Mouse (Mus musculus): ENCODE data around the gene Cage1. TPM values are rescaled to one million over a fixed set of nuclear protein-coding genes. Genes with fewer than 3 reads are reported as not detected.

Cage1 gene
- under 1 TPM; 0.92 to 0.94 TPM for total RNA-seq (2021)
- long read RNA-seq, experiment 1, partial matches to known transcripts: 1 of 1 reads
- long read RNA-seq, experiment 1, other reads (novel, unspliced or antisense): 0 of 1 reads
- long read RNA-seq, experiment 2, partial matches to known transcripts: 0 of 1 reads
- long read RNA-seq, experiment 2, other reads (novel, unspliced or antisense): 1 of 1 reads

DNA sequence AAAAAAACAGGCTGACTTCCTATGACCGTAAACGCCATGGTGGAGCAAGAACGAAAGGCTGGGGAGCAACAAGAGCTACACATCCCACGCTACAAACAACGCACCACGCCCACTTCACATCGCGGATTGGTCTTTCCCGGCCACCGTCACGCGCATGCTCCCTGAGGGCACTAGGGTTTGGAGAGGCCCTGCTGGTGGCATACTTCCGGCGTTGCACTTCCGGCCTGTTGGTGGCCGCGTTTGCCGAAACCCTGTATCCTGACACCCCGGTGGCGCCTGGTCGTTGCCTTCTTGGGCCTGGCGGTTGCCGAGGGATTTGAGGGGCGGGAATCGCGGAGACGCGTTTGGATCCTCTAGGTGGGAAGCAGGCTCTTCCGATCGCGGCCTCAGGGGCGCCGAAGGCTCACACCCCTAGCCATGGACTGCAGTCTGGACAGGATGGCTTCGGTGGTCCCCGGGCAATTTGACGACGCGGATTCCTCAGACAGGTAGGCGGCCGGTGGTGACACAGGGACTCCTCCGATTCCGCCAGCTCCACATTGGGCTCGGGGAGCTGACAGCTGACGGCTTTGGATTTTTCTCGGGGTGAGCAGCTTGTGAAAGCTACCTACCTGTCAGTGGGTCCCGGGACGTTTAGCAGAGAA, at the start of gene Cage1:
Gene Cage1 (minus strand): TSS at position 26 of the 644 bp plus-strand sequence.
- DNase-seq: peak; percentile 93

DNA sequence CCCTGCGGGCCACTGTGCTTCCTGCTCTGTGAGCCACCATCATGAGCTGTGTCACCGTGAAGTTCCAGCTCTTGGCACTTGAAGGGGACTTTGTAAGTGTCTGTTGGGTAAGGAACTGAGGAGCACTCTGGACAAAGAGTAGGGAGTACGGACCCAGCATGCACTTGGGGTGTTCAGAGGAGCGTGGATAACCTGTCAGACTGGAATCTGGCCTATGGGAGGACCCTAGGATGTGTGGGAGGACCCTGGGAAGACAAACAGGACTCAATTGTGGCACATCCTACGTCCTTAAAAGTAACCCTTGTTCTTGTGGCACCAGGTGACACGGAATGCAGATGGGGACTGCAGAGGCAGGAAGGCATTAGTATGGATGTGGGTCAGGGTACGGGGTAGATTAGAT, 44.3 kb upstream of the Cage1 start:
- DNase-seq: no peak

DNA sequence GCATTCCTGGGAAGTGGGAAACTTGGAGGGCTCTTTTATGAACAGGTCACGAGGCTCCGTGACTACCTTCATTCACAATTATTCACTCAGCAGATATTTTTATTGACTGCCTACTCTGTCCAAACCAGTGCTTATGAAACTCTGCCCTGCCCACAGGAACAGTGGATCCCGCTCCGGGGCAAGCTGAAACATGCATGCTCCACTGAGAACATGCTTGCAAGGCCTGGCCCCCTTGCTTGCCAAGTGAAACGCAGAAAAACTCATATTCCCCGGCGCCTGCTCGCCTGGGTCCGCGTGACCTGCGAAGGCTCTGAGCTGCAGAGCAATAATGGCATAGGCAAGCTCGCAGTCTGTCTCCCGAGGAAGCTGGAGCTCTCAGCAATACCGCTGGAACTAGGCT, 43.9 kb upstream of the Cage1 start:
- no peak for DNase-seq

DNA sequence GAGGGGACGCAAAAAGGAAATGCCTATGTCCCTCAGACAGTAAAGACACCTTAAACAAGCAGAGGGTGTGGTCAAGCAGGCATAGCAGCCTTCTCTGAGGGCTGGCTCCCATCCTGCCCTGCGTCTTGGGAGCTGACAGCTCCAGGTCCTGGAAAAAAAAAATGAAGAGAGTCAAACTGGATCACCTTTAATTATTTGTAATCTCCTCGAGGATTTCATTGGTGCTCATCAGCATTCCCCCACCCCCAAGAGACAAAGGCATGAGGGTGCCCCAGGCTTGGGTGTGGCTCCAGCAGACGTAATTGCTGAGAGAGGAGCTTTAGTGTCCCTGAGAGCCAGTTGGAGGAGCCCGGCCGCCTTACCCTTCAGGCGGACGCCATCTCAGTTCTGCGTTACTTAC, 43.1 kb upstream of the Cage1 start:
- no peak for DNase-seq

DNA sequence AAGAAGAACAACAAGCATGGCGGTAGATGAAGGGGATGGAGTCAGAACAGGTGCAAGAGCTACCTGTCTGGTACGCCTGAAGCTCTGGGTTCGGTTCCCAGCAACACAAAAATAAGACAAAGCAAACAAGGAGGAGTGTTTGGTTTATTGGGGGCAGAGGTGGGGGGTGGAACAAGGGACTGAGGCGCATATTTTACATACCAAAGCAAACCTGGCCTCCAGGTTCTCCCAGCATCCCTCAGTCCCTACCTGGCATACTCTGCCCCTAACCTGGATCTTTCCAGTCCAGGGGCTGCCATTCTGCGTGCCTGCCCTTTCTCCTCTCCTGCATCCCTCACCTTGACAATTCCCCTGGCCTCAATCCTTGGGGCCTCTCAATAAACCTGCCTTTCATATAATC, 42.5 kb upstream of the Cage1 start:
- no peak for DNase-seq

DNA sequence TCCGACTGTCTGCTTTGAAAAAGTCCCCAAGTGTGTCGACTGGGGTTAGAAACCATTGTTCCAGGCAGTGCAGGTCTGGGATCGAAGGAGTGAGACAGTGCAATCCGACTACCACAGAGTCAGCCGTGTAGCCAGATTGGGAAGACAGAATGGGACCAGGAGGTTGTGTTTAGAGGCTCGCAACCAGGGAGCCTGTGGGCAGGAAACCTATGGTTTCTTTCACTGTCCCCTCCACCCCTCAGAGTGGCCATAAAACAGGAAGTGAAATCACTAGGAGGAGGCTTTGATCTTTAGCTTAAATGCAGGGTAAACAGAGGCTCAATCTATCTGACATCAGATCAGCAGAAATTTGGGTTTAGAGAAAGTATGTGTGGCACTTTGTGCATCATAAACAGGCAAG, 42.0 kb upstream of the Cage1 start:
- DNase-seq: no peak

DNA sequence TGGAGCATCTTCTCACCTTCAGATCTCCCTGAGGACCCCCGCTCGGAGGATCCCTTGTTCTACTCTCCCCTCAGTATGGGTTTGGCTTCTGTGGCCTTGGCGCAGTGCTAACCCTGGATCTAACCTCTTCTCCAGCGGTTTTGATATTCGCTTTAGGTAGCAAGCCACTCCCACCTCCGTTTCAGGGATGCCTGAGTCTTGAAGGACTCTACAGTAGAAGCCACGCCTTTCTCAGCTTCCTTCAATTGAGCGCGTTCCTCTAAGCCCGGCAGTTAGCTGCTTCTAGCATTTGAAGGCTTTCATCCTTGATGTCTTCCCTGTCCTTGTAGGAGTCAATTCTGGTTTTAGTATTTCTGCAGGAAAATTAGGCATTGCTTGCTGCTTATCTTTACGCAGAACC, 40.2 kb upstream of the Cage1 start:
- no peak for DNase-seq

DNA sequence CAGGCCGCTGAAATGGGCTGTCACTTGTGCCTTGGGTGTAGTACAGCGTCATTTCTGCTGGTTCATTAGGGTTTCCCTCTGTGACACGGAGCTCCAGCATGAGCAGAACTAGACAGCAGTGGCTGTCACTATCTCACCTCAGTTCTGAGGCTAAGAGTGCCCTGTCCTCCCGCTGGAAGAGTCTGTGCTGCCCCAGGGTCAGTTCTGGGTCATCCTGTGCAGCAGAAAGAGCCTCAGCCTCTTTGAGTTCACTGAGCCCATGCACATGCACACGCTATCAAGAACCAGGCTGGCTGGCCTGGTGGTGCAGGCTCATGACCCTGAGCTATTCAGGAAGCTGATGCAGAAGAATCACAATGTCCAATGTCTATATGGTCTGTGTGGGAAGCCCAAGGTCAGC, 37.5 kb upstream of the Cage1 start:
- DNase-seq: no peak

DNA sequence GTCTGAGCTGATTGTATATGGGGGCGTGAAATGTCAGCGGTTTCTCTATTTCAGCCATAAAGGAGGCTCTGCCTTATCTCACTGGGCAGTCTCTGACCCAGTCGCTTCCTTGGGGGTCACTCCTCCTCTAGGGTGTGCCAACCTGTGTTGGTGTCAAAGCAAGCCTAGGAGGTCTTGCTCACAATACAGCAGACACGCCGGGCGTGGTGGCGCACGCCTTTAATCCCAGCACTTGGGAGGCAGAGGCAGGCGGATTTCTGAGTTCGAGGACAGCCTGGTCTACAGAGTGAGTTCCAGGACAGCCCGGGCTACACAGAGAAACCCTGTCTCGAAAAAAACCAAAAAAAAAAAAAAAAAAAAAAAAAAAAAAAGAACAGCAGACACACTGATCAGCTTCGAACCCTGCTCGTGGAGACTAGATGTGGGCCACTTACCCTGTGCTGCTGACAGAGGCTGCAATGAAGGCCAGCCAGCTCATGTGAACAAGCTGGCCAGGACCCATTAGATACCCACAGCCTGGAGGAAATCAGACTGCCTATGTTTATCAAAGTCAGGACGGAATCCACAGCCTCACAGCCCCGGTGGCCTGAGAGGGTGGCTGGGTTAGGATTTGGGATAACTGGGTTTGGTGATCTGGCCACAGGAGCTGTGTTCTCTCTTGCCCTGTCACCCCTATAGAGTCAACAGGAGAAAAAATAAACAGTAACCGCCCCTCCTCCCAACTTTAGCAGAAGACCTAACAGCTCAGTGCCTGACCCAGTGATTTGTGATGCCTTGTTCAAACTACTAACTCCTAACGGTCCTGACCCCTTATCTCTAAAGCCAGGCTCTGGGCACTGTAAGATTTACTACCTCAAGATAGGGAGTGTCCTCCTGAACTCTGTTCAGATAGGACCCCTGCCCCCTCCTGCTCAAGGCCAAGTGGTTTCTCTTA, 36.8 kb upstream of the Cage1 start:
- DNase-seq: no peak

DNA sequence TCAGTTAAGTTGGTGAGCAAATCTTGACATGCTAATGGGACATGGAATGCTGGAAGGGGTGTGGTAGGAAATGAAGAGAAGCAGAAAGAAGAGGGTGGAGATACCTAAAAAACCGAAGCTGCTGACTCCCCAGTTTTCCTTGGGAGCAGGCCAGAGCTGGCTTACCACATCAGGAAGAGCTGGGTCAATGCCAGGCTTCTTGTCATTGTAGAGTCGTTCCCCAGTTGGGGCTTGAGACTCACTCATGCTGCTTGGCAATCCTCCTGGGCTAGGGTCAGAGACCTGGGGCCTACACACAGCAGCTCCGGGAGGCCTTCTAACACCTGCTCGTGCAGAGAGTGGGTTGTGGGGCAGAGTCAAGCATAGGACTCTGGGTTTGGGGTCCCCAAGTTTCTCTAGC, 34.1 kb upstream of the Cage1 start:
- DNase-seq: no peak

DNA sequence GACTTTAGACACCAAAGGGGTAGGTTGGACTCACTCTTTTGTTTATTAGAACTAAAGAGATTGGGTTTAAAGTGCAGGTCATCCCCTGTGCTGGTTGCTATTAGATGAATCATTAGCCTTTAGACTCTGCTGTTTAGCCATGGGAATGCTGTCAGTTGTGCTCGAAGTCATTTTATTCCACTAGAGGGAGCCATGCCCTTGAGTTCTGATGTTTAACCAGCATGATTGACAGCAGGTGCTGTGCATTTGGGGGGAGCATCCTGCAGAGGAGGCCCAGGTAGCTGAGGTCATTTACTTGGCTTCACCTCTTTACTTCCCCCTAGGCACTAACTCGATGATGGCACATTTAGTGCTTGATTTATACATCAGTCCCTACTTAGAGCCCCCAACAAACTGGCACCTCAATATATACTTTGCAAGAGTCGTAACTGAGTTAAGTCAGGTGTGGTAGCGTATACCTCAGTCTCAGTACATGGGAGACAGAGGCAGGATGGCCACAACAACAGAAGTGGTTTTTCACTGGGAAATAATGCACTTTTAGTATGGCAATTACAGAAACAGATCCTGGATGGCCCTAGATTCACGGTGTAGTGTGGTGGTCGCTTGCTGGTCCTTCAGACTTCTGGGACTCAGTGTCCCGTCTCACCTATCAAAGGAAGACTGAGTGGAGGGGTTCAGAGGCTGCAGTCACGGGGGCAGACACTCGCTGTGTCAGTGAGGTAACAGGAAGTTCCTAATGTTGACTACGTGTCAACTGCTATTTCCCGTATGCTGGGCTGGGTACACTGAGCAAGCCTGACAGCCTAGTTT, 28.2 kb upstream of the Cage1 start:
- DNase-seq: no peak

DNA sequence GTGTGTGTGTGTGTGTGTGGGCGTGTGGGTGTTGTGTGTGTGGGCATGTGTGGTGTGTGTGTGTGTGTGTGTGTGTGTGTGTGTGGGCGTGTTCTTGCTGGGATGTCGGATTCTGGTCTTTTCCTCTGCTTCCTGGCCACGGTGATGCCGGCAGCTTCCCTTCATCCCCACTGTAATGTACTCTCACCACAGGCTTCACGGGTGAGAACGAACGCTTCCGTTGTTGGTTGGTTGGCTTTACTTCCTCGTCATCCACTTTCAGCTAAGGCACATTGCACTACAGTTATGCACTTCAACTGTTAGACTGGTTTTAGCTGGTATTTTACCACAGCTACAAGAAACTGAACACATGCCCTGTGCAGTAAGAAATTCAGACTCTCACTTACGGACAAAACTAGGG, 25.8 kb upstream of the Cage1 start:
- DNase-seq: no peak

DNA sequence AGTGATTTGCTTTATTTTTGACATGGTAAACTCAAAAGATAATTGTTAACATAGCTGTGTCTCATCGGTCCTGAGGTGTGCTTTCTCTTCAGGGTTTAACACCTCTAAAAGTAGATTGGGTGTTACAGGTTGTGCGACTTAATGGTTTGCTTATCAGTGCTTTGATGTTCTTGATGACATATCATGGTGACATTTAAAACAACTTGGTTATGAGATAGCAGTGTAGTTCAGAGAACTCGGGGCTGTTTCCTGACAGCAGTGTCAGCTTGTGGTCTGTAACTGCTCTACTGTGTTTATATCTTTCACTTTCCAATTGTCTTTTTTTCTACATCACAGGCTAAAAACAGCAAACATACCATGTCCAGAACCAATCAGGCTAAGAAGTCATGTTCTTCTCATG, 13.0 kb upstream of the Cage1 start:
- no peak for DNase-seq

DNA sequence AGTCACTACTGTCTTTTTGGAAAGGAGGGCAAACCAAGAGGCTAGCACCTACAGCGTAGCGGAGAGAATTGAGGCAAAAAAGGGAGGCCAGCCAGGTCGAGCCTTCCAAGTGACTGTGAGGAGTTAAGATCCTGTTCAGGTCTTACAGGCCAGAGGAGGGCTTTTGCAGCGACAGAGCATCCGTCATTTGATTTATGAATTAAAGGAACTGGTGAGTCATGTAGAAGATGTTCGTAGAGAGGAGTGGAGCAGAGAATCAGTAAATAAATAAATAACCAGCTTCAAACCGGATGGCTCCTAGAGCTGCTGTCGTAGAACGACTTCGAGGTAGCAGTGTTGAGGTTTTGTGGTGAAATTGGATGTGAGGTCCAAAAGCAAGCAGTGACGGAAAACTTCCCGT, 942 bp upstream of the Cage1 start:
- DNase-seq: no peak

DNA sequence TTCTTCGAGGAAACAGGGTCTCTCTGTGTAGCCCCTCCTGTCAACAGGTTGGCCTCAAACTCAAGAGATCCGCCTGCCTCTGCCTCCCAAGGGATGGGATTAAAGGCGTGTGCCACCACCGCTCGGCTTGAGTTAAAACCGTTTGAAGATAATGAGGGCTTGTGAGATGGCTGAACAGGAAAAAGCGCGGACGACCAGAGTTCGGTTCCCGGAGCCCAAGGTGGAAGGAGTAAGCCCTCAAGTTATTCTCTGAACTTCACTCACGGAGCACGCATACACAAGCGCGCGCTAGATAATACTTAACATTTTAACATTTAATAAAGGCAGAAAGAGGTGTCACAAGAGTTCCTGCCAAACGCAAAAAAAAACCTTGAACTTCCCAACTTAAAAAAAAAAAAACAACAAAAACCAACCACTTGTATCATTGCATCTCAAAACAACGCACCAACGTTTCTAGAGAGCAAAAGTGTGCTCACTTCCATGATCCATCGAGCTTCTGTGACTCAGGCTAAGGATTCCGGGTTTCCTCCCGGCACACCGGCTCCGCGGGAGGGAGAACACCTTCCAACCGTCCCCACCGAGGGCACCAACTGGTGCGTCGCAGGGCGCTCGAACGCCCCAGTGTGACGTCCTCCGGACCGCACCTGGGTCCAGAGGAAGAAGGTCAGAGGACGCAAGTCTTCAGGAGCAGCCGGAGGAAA, 376 bp downstream of the Cage1 start, which contains the start of gene Riok1:
Gene Riok1 (plus strand): TSS at position 653 of the 701 bp plus-strand sequence.
- no peak for DNase-seq

DNA sequence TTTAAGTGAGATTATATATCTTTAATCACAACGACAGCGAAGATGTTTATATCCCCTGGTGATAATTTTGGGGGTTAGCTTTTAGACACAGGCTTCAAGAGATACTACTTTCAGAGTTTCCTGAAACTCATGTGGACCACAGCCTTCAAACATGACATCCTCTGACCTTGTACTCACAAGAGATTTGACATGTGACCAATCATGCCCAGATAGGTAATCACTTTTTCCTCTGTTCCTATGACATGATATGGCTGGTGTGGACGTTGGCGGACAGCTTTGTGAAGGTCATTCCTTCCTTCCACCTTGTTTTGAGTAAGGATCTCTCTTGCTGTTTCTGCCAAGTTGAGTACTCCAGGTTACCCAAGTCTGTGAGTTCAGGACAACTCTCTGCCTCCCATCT, 8.5 kb downstream of the Cage1 start:
- no peak for DNase-seq

DNA sequence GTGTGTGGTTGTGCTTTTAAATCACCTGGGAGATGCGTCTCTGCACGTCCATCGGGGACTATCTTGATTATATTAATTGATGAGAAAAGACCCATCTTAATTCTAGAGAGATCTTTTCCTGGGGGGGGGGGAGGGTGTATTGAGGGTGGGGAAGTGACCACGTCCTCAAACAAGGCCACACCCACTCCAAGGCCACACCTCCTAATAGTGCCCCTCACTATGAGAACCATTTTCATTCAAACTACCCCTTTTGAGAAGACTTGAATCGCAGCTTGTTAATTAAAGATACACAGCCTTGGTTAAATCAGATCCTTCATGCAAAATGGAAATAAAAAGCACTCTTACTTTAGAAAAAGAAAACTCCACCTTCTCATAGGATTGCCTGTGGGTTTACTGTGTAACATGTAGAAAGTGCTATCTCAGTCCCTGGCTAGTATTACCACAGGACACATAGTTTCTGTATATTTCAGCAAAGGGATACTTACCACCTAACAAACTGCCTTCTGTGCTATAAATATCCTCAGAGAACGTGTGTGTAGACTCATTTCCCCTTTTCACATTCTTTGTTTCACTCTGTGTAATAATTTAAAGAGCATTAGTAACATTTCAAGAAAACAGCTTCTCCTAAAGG, 9.1 kb downstream of the Cage1 start:
- DNase-seq: no peak

DNA sequence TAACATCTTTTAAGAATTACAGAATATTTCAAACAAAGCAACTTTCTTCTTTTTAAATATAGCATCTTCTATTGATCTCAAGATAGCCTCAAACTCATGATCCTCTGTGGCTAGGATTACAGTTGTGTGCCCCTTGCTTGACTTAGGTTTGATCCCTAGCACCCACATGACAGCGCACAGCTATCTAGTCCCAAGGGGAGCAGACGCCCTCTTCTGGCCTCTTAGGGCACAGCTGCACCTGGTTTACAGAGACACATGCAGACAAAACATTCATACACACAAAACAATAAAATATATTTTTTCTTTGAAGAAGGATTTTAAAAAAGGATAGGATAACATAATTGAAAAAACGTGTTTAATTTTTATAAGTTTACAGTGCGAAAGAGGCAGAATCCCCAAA, 11.0 kb downstream of the Cage1 start:
- DNase-seq: no peak

DNA sequence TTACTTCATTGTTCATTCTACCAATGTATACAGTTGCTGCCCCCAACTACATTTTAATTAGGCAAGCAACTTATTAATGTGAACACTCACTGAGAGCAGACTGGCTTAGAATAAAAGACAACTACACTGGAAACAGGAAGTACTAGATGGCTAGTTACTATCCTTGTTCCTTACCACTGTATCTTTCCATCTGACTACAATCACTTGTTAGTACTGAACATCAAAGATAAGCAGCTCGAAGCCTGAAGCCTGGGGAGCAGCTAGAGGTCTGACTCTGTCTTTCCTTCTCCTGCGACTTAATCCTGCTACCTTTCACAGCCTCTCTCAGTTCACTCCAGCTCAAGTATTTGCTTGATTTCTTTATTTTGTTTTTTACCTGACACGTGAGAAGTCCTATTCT, 18.1 kb downstream of the Cage1 start:
- no peak for DNase-seq

DNA sequence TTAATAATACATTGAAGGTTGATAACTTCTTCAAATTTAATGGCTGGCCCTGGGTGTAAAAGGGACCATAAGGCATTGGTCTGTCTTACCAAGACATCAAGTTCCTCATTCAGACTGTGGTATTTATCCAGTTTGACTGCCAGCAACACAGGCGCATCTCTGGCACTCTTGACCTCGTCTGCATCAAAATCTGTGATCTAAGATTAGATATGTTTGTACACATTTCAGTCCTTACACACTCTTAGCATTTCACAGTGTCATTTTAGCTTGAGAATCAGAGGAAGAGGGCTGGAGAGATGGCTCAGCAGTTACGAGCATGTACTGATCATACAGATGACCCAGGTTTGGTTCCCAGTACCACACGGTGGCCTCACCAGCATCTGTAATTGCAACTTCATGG, 21.3 kb downstream of the Cage1 start:
- DNase-seq: no peak

DNA sequence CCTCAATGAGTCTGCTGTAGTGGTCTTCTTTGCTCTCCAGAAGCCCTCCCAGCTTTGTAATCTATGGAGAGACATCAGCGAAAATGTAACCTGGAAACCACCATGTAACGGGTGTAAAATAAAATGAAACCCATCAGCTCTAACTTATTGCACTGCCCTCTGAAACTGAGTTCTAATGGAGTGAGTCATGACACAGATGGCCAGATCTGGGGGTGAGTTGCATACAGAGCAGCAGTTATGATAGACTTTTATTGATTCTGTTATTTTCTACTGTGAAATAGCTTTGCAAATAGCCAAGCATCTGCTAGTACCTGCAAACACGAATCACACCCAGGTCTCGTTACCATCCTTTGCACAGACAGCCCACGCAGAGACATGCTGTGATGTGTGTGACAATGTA, 24.4 kb downstream of the Cage1 start:
- DNase-seq: no peak

Data from gastrocnemius, postnatal 25 days (tissue).